Mouse (Mus musculus) ES-E14 (cell line): ENCODE data around the gene S100pbp.

Experiments used
- CHD2 ChIP-seq: IDR thresholded peaks from 2 replicates; pipeline ENCODE4 v1.6.1; 2014; ENCODE audit warnings: mild to moderate bottlenecking, low read depth, low read length, inconsistent platforms
- HCFC1 ChIP-seq: IDR thresholded peaks from 2 replicates; pipeline ENCODE4 v1.6.1; 2012; ENCODE audit warnings: low read length, inconsistent platforms, borderline replicate concordance; ENCODE audit not compliant: insufficient read depth
- ZC3H11A ChIP-seq: IDR thresholded peaks from 2 replicates; pipeline ENCODE4 v1.6.1; 2012; ENCODE audit warnings: low read depth, mild to moderate bottlenecking, inconsistent platforms, low read length, borderline replicate concordance
- ZNF384 ChIP-seq: IDR thresholded peaks from 2 replicates; pipeline ENCODE4 v1.6.1; 2012; ENCODE audit warnings: low read depth, low read length, inconsistent platforms

- no peak for TF ChIP-seq ZC3H11A
- TF ChIP-seq CHD2: no peak
- TF ChIP-seq ZNF384: no peak
- TF ChIP-seq HCFC1: no peak
These were observed 69.8 kb downstream of the S100pbp start for GRCm38 (mm10) chr4:129119708-129120107.
